Mouse (Mus musculus) activated CD4-positive, CD25-positive, alpha-beta regulatory T cell, adult 9 weeks (primary cell): ENCODE results near the gene Gm21616. TPM values are rescaled to one million over a fixed set of nuclear protein-coding genes. Genes with fewer than 3 reads are reported as not detected.

ENCODE experiments used
- polyA plus RNA-seq: library from polyadenylated mRNA; unstranded; fragments of 100-300 nt; shearing (Covaris generic); gene quantifications from one replicate; pipeline ENCODE4 v1.2.1, GENCODE M21; 2017

Gene Gm21616
- polyA plus RNA-seq, result not detected

GRCm38 (mm10) chrX:125435242-125435641 is at the start of gene Gm21616:
TSS of gene Gm21616 (plus strand) at chrX:125435542.

